Mouse (Mus musculus): ENCODE measurements around the gene Sbf1.

DNA sequence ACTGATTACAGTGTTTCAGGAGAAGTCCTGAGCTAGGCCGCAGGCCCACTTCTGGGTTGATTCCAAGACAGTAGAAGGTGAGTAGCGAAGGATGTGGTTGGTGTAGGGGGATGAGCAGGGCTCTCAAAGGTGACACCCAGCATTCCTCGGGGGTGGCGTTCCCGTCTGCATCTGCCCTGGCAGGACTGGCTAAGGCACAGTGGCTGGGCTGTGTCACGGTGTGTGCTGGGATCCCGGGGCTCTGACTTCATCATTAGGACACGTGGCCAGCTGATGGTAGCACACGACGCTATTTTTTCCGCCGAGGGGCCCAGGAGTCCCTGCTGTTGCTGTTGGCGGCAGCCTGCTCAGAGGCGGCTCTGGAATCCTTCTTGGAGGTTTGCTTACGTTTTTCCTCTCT is 36.2 kb upstream of the Sbf1 start:
- TF ChIP-seq CTCF (IDR thresholded peaks at IDR 0.05; ENCODE audit: low read depth) (no peak), EP300 (optimal IDR thresholded peaks at IDR 0.05) (no peak)
